Mouse (Mus musculus): ENCODE data around the gene Stx17. TPM values are rescaled to one million over a fixed set of nuclear protein-coding genes. Genes with fewer than 3 reads are reported as not detected.

The Stx17 gene
- 18.9 and 25.6 TPM in 2 replicates for polyA plus RNA-seq (2016; fragmentation: Nextera tagmentation; extraction: Ambion mirVana)

- Histone ChIP-seq H3K36me3 (no peaks in the 10 kb centered on the region), H3K27me3 (ENCODE audit: low read depth, poor library complexity, severe bottlenecking) (no peaks in the 10 kb centered on the region), H3K9me3 (replicated peaks) (no peaks in the 10 kb centered on the region), H3K4me1 (peaks cover 6% of the 10 kb centered on the region; the same call in 1 of the 2 replicates), H3K4me3 (peak within 1 kb of the TSS; percentile 77), H3K27ac (peak within 1 kb of the TSS; percentile 94)
- under 1% methylated on average over 58 of the region's 58 CpGs for WGBS
- DNase-seq (ENCODE audit: low spot score): peak; percentile 92
Observed at GRCm38 (mm10) chr4:48124773-48125469, at the start of gene Stx17. Gene Stx17 (plus strand): TSS chr4:48124915.

- Histone ChIP-seq H3K9me3 (replicated peaks) (no peaks in the 10 kb centered on the region), H3K27me3 (ENCODE audit: low read depth, poor library complexity, severe bottlenecking) (no peaks in the 10 kb centered on the region), H3K4me1 (peaks cover 13% of the 10 kb centered on the region), H3K4me3 (no peak overlapping the region), H3K36me3 (no peaks in the 10 kb centered on the region), H3K27ac (no peak overlapping the region)
- WGBS: 87% methylated on average over 13 of the region's 13 CpGs
- DNase-seq (ENCODE audit: low spot score): no peak
Observed at GRCm38 (mm10) chr4:48076693-48077471, 47.8 kb upstream of the Stx17 start.

- H3K4me3 ChIP-seq: no peak overlapping the region
- H3K36me3 ChIP-seq: no peaks in the 10 kb centered on the region
- H3K27me3 ChIP-seq (ENCODE audit: low read depth, poor library complexity, severe bottlenecking): no peaks in the 10 kb centered on the region
- H3K27ac ChIP-seq: no peak overlapping the region
- peaks cover 13% of the 10 kb centered on the region for H3K4me1 ChIP-seq
- H3K9me3 ChIP-seq (replicated peaks): no peaks in the 10 kb centered on the region
- DNase-seq (ENCODE audit: low spot score): no peak
- 9% methylated on average over 4 of the region's 4 CpGs for WGBS
Observed at GRCm38 (mm10) chr4:48078213-48078612, 46.5 kb upstream of the Stx17 start.

GRCm38 (mm10) chr4:48079285-48080039 lies 45.3 kb upstream of the Stx17 start:
- Histone ChIP-seq H3K27ac (no peak overlapping the region), H3K36me3 (no peaks in the 10 kb centered on the region), H3K9me3 (replicated peaks) (no peaks in the 10 kb centered on the region), H3K4me3 (no peak overlapping the region), H3K27me3 (ENCODE audit: low read depth, poor library complexity, severe bottlenecking) (no peaks in the 10 kb centered on the region), H3K4me1 (peaks cover 13% of the 10 kb centered on the region)
- no peak for DNase-seq (ENCODE audit: low spot score)
- WGBS: 76% methylated on average over 8 of the region's 8 CpGs

GRCm38 (mm10) chr4:48083452-48083851 lies 41.3 kb upstream of the Stx17 start:
- H3K36me3 ChIP-seq: no peaks in the 10 kb centered on the region
- H3K4me1 ChIP-seq: peaks cover 1% of the 10 kb centered on the region
- H3K9me3 ChIP-seq (replicated peaks): no peaks in the 10 kb centered on the region
- no peak overlapping the region for H3K27ac ChIP-seq
- WGBS: 89% methylated on average over 4 of the region's 4 CpGs
- no peaks in the 10 kb centered on the region for H3K27me3 ChIP-seq (ENCODE audit: low read depth, poor library complexity, severe bottlenecking)
- no peak for DNase-seq (ENCODE audit: low spot score)
- H3K4me3 ChIP-seq: no peak overlapping the region

- Histone ChIP-seq H3K4me1 (no peaks in the 10 kb centered on the region), H3K9me3 (replicated peaks) (no peaks in the 10 kb centered on the region), H3K4me3 (no peak overlapping the region), H3K36me3 (no peaks in the 10 kb centered on the region), H3K27ac (no peak overlapping the region), H3K27me3 (ENCODE audit: low read depth, poor library complexity, severe bottlenecking) (no peaks in the 10 kb centered on the region)
- 66% methylated on average over 6 of the region's 6 CpGs for WGBS
- no peak for DNase-seq (ENCODE audit: low spot score)
Observed at GRCm38 (mm10) chr4:48086609-48087008, 38.1 kb upstream of the Stx17 start.

GRCm38 (mm10) chr4:48087497-48087896 lies 37.2 kb upstream of the Stx17 start:
- Histone ChIP-seq H3K9me3 (replicated peaks) (no peaks in the 10 kb centered on the region), H3K4me3 (no peak overlapping the region), H3K4me1 (no peaks in the 10 kb centered on the region), H3K36me3 (no peaks in the 10 kb centered on the region), H3K27ac (no peak overlapping the region), H3K27me3 (ENCODE audit: low read depth, poor library complexity, severe bottlenecking) (no peaks in the 10 kb centered on the region)
- 88% methylated on average over 6 of the region's 6 CpGs for WGBS
- no peak for DNase-seq (ENCODE audit: low spot score)

GRCm38 (mm10) chr4:48093221-48093620 lies 31.5 kb upstream of the Stx17 start:
- no peak overlapping the region for H3K4me3 ChIP-seq
- no peaks in the 10 kb centered on the region for H3K27me3 ChIP-seq (ENCODE audit: low read depth, poor library complexity, severe bottlenecking)
- DNase-seq (ENCODE audit: low spot score): no peak
- WGBS: 91% methylated on average over 3 of the region's 3 CpGs
- no peaks in the 10 kb centered on the region for H3K4me1 ChIP-seq
- no peaks in the 10 kb centered on the region for H3K36me3 ChIP-seq
- no peaks in the 10 kb centered on the region for H3K9me3 ChIP-seq (replicated peaks)
- H3K27ac ChIP-seq: no peak overlapping the region

GRCm38 (mm10) chr4:48100217-48100616 lies 24.5 kb upstream of the Stx17 start:
- H3K9me3 ChIP-seq (replicated peaks): no peaks in the 10 kb centered on the region
- H3K4me3 ChIP-seq: no peak overlapping the region
- no peaks in the 10 kb centered on the region for H3K27me3 ChIP-seq (ENCODE audit: low read depth, poor library complexity, severe bottlenecking)
- no peaks in the 10 kb centered on the region for H3K36me3 ChIP-seq
- no peak for DNase-seq (ENCODE audit: low spot score)
- WGBS: 90% methylated on average over 8 of the region's 8 CpGs
- no peak overlapping the region for H3K27ac ChIP-seq
- no peaks in the 10 kb centered on the region for H3K4me1 ChIP-seq

GRCm38 (mm10) chr4:48101981-48102380 lies 22.7 kb upstream of the Stx17 start:
- no peaks in the 10 kb centered on the region for H3K9me3 ChIP-seq (replicated peaks)
- no peaks in the 10 kb centered on the region for H3K27me3 ChIP-seq (ENCODE audit: low read depth, poor library complexity, severe bottlenecking)
- no peak for DNase-seq (ENCODE audit: low spot score)
- H3K4me1 ChIP-seq: no peaks in the 10 kb centered on the region
- no peak overlapping the region for H3K27ac ChIP-seq
- H3K36me3 ChIP-seq: no peaks in the 10 kb centered on the region
- 70% methylated on average over 2 of the region's 2 CpGs for WGBS
- no peak overlapping the region for H3K4me3 ChIP-seq

GRCm38 (mm10) chr4:48105387-48105786 lies 19.3 kb upstream of the Stx17 start:
- no peak for DNase-seq (ENCODE audit: low spot score)
- Histone ChIP-seq H3K9me3 (replicated peaks) (no peaks in the 10 kb centered on the region), H3K4me3 (no peak overlapping the region), H3K27ac (no peak overlapping the region), H3K27me3 (ENCODE audit: low read depth, poor library complexity, severe bottlenecking) (no peaks in the 10 kb centered on the region), H3K4me1 (no peaks in the 10 kb centered on the region), H3K36me3 (no peaks in the 10 kb centered on the region)
- 78% methylated on average over 5 of the region's 5 CpGs for WGBS

- Histone ChIP-seq H3K9me3 (replicated peaks) (no peaks in the 10 kb centered on the region), H3K4me3 (no peak overlapping the region), H3K4me1 (no peaks in the 10 kb centered on the region), H3K27ac (no peak overlapping the region), H3K27me3 (ENCODE audit: low read depth, poor library complexity, severe bottlenecking) (no peaks in the 10 kb centered on the region), H3K36me3 (no peaks in the 10 kb centered on the region)
- 88% methylated on average over 6 of the region's 6 CpGs for WGBS
- DNase-seq (ENCODE audit: low spot score): no peak
Observed at GRCm38 (mm10) chr4:48107086-48107485, 17.6 kb upstream of the Stx17 start.

- no peak overlapping the region for H3K27ac ChIP-seq
- no peaks in the 10 kb centered on the region for H3K4me1 ChIP-seq
- no peaks in the 10 kb centered on the region for H3K36me3 ChIP-seq
- H3K9me3 ChIP-seq (replicated peaks): no peaks in the 10 kb centered on the region
- no peak for DNase-seq (ENCODE audit: low spot score)
- no peak overlapping the region for H3K4me3 ChIP-seq
- 72% methylated on average over 2 of the region's 2 CpGs for WGBS
- H3K27me3 ChIP-seq (ENCODE audit: low read depth, poor library complexity, severe bottlenecking): no peaks in the 10 kb centered on the region
Observed at GRCm38 (mm10) chr4:48108591-48108990, 16.1 kb upstream of the Stx17 start.

Measured in limb, embryonic 10.5 days (tissue).